Mouse (Mus musculus) lung, embryonic 16.5 days (tissue): ENCODE measurements around the gene Lrrc75b. TPM values are rescaled to one million over a fixed set of nuclear protein-coding genes. Genes with fewer than 3 reads are reported as not detected.

Experiments used
- ATAC-seq: fragments of 200-750 bp; cut with Nextera tagmentation; 2 replicates; pipeline ENCODE4 v1.8.0; 2017; ENCODE audit warnings: low read depth, mild to moderate bottlenecking, moderate library complexity
- H3K27ac ChIP-seq: fragments of 300-500 bp; sonication (generic); 2 replicates; pipeline ENCODE4 v1.5.1; 2014; ENCODE audit warnings: mild to moderate bottlenecking, control low read depth, low read length
- H3K27me3 ChIP-seq: fragments of 300-500 bp; sonication (generic); 2 replicates; pipeline ENCODE4 v1.6.1; 2014; ENCODE audit warnings: low read depth, low read length, mixed read lengths; ENCODE audit not compliant: control insufficient read depth, insufficient read depth
- H3K36me3 ChIP-seq: fragments of 300-500 bp; sonication (generic); 2 replicates; pipeline ENCODE4 v1.6.1; 2014; ENCODE audit warnings: low read length; ENCODE audit not compliant: control insufficient read depth, insufficient read depth
- H3K4me1 ChIP-seq: fragments of 300-500 bp; sonication (generic); replicated peaks from 2 replicates; pipeline ENCODE4 v1.6.1; 2014; ENCODE audit warnings: low read length, mixed read lengths; ENCODE audit not compliant: control insufficient read depth, insufficient read depth
- H3K4me2 ChIP-seq: fragments of 300-500 bp; sonication (generic); 2 replicates; pipeline ENCODE4 v1.6.1; 2014; ENCODE audit warnings: low read depth, low read length, control low read depth
- H3K4me3 ChIP-seq: fragments of 300-500 bp; sonication (generic); 2 replicates; pipeline ENCODE4 v1.5.1; 2014; ENCODE audit warnings: mild to moderate bottlenecking, low read length, control low read depth
- H3K9ac ChIP-seq: fragments of 300-500 bp; sonication (generic); 2 replicates; pipeline ENCODE4 v1.6.1; 2014; ENCODE audit warnings: low read length, control low read depth
- H3K9me3 ChIP-seq: fragments of 300-500 bp; sonication (generic); 2 replicates; pipeline ENCODE4 v1.6.1; 2016; ENCODE audit warnings: low read length; ENCODE audit not compliant: control insufficient read depth
- WGBS: fragments of 180-500 bp; shearing (Covaris S2); extraction: QIAGEN DNeasy Blood & Tissue Kit; methylation state at CpG from one replicate; pipeline ENCODE4 v1.1.7; 2014; 5-methylcytosine and 5-hydroxymethylcytosine counted together
- polyA plus RNA-seq: library from polyadenylated mRNA; unstranded; fragments of >200 nt; fragmentation: Nextera tagmentation; extraction: Ambion mirVana; gene quantifications from 2 replicates; pipeline ENCODE4 v1.2.1, GENCODE M21; 2015

Lrrc75b gene
- polyA plus RNA-seq, 1 experiment from 2014 or later, result 1.7 TPM

- H3K4me2 ChIP-seq, result no peak overlapping the region
- H3K4me3 ChIP-seq, result no peak overlapping the region
- H3K27ac ChIP-seq, result no peak overlapping the region
- no peaks in the 10 kb centered on the region for H3K4me1 ChIP-seq
- no peaks in the 10 kb centered on the region for H3K27me3 ChIP-seq
- 78% methylated on average over 3 of the region's 3 CpGs for WGBS
- ATAC-seq, result no peak
- H3K9me3 ChIP-seq, result no peaks in the 10 kb centered on the region
- no peak overlapping the region for H3K9ac ChIP-seq
- H3K36me3 ChIP-seq, result peaks cover 18% of the 10 kb centered on the region
Observed at GRCm38 (mm10) chr10:75505130-75505495, 55.0 kb downstream of the Lrrc75b start.

GRCm38 (mm10) chr10:75504234-75505129, 55.6 kb downstream of the Lrrc75b start:
- H3K27me3 ChIP-seq, result no peaks in the 10 kb centered on the region
- no peaks in the 10 kb centered on the region for H3K9me3 ChIP-seq
- WGBS, result 78% methylated on average over 8 of the region's 8 CpGs
- H3K4me2 ChIP-seq, result no peak overlapping the region
- no peak overlapping the region for H3K9ac ChIP-seq
- H3K27ac ChIP-seq, result no peak overlapping the region
- ATAC-seq, result no peak
- H3K4me3 ChIP-seq, result no peak overlapping the region
- no peaks in the 10 kb centered on the region for H3K4me1 ChIP-seq
- H3K36me3 ChIP-seq, result peaks cover 14% of the 10 kb centered on the region

- H3K27ac ChIP-seq, result no peak overlapping the region
- H3K9ac ChIP-seq, result no peak overlapping the region
- H3K36me3 ChIP-seq, result peaks cover 10% of the 10 kb centered on the region
- no peak overlapping the region for H3K4me3 ChIP-seq
- H3K4me1 ChIP-seq, result no peaks in the 10 kb centered on the region
- H3K27me3 ChIP-seq, result no peaks in the 10 kb centered on the region
- H3K4me2 ChIP-seq, result no peak overlapping the region
- WGBS, result 89% methylated on average over 7 of the region's 7 CpGs
- no peak for ATAC-seq
- H3K9me3 ChIP-seq, result no peaks in the 10 kb centered on the region
Observed at GRCm38 (mm10) chr10:75503692-75504091, 56.4 kb downstream of the Lrrc75b start.

- Histone ChIP-seq H3K9ac (no peak overlapping the region), H3K4me2 (no peak overlapping the region), H3K27ac (no peak overlapping the region), H3K4me1 (no peaks in the 10 kb centered on the region), H3K36me3 (no peaks in the 10 kb centered on the region), H3K4me3 (no peak overlapping the region), H3K9me3 (no peaks in the 10 kb centered on the region), H3K27me3 (no peaks in the 10 kb centered on the region)
- WGBS, result 92% methylated on average over 1 of the region's 1 CpGs
- ATAC-seq, result no peak
Observed at GRCm38 (mm10) chr10:75501641-75502040, 58.5 kb downstream of the Lrrc75b start.

- Histone ChIP-seq H3K27me3 (no peaks in the 10 kb centered on the region), H3K36me3 (no peaks in the 10 kb centered on the region), H3K27ac (no peak overlapping the region), H3K4me1 (no peaks in the 10 kb centered on the region), H3K4me2 (no peak overlapping the region), H3K9me3 (no peaks in the 10 kb centered on the region), H3K9ac (no peak overlapping the region), H3K4me3 (no peak overlapping the region)
- 37% methylated on average over 7 of the region's 7 CpGs for WGBS
- no peak for ATAC-seq
Observed at GRCm38 (mm10) chr10:75500345-75500744, 59.8 kb downstream of the Lrrc75b start.

Other genes starting within 250 kb of the Lrrc75b start
- 8.9 and 9.2 TPM in 2 replicates for gene Adora2a, start 243.5 kb downstream of the Lrrc75b start, polyA plus RNA-seq
- 0.44 and 1.6 TPM in 2 replicates for gene Upb1, start 159.2 kb downstream of the Lrrc75b start, polyA plus RNA-seq
- gene Snrpd3, start 42.8 kb downstream of the Lrrc75b start, polyA plus RNA-seq, result 135 and 150 TPM in 2 replicates
- gene Gucd1, start 42.4 kb downstream of the Lrrc75b start, polyA plus RNA-seq, result 24.9 and 27.3 TPM in 2 replicates
- 1.7 and 2.3 TPM in 2 replicates for gene Ggt1, start 1.3 kb upstream of the Lrrc75b start, polyA plus RNA-seq
- gene Ggt5, start 29.0 kb upstream of the Lrrc75b start, polyA plus RNA-seq, result 2.5 and 5.2 TPM in 2 replicates
- 11.0 and 13.0 TPM in 2 replicates for gene Susd2, start 83.7 kb upstream of the Lrrc75b start, polyA plus RNA-seq
- gene Cabin1, start 204.0 kb upstream of the Lrrc75b start, polyA plus RNA-seq, result 39.7 and 48.8 TPM in 2 replicates
- 69.0 and 74.3 TPM in 2 replicates for gene Ddt, start 213.1 kb upstream of the Lrrc75b start, polyA plus RNA-seq
- 0.41 and 0.65 TPM in 2 replicates for gene Gm20441, start 220.6 kb upstream of the Lrrc75b start, polyA plus RNA-seq
- 34.2 and 36.4 TPM in 2 replicates for gene Gstt3, start 221.1 kb upstream of the Lrrc75b start, polyA plus RNA-seq
- gene Gstt1, start 238.3 kb upstream of the Lrrc75b start, polyA plus RNA-seq, result 36.2 and 42.8 TPM in 2 replicates